Mouse (Mus musculus) midbrain, embryonic 12.5 days (tissue): Measurements from ENCODE around the gene Egf. TPM values are rescaled to one million over a fixed set of nuclear protein-coding genes. Genes with fewer than 3 reads are reported as not detected.

Experiments
- ATAC-seq: fragments of 200-750 bp; cut with Nextera tagmentation; 2 replicates; pipeline ENCODE4 v1.8.0; 2017; ENCODE audit warnings: low read depth, moderate TSS enrichment, moderate library complexity; ENCODE audit not compliant: low FRiP score
- H3K27ac ChIP-seq: fragments of 300-500 bp; sonication (generic); replicated peaks from 2 replicates; pipeline ENCODE4 v1.5.1; 2016; ENCODE audit warnings: mild to moderate bottlenecking
- H3K27me3 ChIP-seq: fragments of 300-500 bp; sonication (generic); 2 replicates; pipeline ENCODE4 v1.6.1; 2016; ENCODE audit warnings: mild to moderate bottlenecking
- H3K36me3 ChIP-seq: fragments of 300-500 bp; sonication (generic); 2 replicates; pipeline ENCODE4 v1.6.1; 2016
- H3K4me1 ChIP-seq: fragments of 300-500 bp; sonication (generic); 2 replicates; pipeline ENCODE4 v1.6.1; 2016
- H3K4me2 ChIP-seq: fragments of 300-500 bp; sonication (generic); replicated peaks from 2 replicates; pipeline ENCODE4 v1.6.1; 2016; ENCODE audit warnings: mild to moderate bottlenecking, moderate library complexity
- H3K4me3 ChIP-seq: fragments of 300-500 bp; sonication (generic); 2 replicates; pipeline ENCODE4 v1.5.1; 2016; ENCODE audit warnings: mild to moderate bottlenecking
- H3K9ac ChIP-seq: fragments of 300-500 bp; sonication (generic); replicated peaks from 2 replicates; pipeline ENCODE4 v1.6.1; 2016; ENCODE audit warnings: mild to moderate bottlenecking, moderate library complexity
- H3K9me3 ChIP-seq: fragments of 300-500 bp; sonication (generic); 2 replicates; pipeline ENCODE4 v1.6.1; 2016; ENCODE audit warnings: mild to moderate bottlenecking
- WGBS: fragments of 180-500 bp; shearing (Covaris S2); methylation state at CpG from one replicate; pipeline ENCODE4 v1.1.7; 2016; 5-methylcytosine and 5-hydroxymethylcytosine counted together
- polyA plus RNA-seq: library from polyadenylated mRNA; unstranded; fragments of >200 nt; fragmentation: Nextera tagmentation; extraction: Ambion mirVana; gene quantifications from 2 replicates; pipeline ENCODE4 v1.2.1, GENCODE M21; 2016

Gene Egf
- polyA plus RNA-seq, 1 experiment from 2014 or later, result 2.1 TPM

DNA sequence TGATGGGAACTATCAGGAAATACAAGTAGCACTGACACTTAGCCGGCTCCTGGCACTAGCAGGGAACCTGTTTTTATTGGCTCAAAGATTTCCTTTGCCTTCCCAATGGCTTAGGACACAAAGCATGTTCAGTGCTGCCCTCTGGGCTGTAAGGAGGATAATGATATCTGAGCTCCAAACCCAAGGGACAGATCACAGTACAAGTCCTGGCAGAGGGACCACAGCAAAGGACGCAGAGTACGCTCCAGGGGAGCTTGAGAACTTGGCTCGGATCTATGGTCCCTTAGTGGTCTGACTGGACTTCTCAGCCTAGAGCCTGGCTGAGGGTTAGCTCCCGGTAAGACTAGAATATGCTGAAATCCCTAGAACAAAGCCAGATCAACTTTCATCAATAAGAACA lies 74.9 kb downstream of the Egf start:
- Histone ChIP-seq H3K4me1 (no peaks in the 10 kb centered on the region), H3K27me3 (no peaks in the 10 kb centered on the region), H3K36me3 (no peaks in the 10 kb centered on the region), H3K9me3 (no peaks in the 10 kb centered on the region), H3K9ac (no peak overlapping the region), H3K4me3 (no peak overlapping the region), H3K4me2 (no peak overlapping the region), H3K27ac (no peak overlapping the region)
- WGBS, result 68% methylated on average over 5 of the region's 5 CpGs
- ATAC-seq, result no peak

DNA sequence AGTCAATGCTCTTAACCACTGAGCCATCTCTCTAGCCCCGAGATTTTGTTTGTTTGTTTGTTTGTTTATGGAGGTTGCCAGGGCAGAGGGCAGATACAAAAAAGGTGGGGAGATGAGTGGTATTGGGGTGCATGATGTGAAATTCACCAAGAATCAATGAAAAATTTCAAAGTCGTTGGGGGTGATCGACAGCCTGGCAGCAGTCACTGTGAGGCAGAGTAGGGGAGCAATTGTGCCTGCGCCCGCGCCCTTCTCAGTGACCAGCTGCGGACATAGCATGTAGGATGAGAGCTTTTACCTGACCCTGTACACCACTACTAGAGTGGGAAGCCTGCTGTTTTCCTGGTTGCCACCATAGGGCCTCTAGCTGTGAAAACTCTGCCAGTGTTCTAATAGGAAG lies 79.2 kb downstream of the Egf start:
- H3K4me2 ChIP-seq, result no peak overlapping the region
- no peaks in the 10 kb centered on the region for H3K4me1 ChIP-seq
- H3K4me3 ChIP-seq, result no peak overlapping the region
- no peak for ATAC-seq
- H3K27ac ChIP-seq, result no peak overlapping the region
- no peaks in the 10 kb centered on the region for H3K27me3 ChIP-seq
- H3K9ac ChIP-seq, result no peak overlapping the region
- no peaks in the 10 kb centered on the region for H3K9me3 ChIP-seq
- 91% methylated on average over 7 of the region's 7 CpGs for WGBS
- no peaks in the 10 kb centered on the region for H3K36me3 ChIP-seq

DNA sequence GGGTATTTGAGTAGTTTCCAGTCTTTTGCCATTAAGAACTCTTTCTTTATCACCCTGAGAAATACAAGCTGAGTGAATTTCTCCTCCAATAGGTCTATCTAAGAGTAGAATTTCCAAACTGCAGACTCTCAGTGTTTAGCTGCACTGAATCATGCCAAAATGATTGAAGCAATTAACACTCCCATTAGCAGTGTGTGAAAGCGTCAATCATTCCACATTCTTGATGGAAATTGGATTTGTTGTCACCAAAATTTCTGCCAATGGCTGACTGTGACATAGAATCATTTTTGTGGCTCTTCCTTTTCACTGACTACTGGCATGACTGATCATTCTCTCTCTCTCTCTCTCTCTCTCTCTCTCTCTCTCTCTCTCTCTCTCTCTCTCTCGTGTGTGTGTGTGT lies 91.2 kb downstream of the Egf start:
- Histone ChIP-seq H3K9ac (no peak overlapping the region), H3K9me3 (no peaks in the 10 kb centered on the region), H3K36me3 (no peaks in the 10 kb centered on the region), H3K4me2 (no peak overlapping the region), H3K4me3 (no peak overlapping the region), H3K27ac (no peak overlapping the region), H3K27me3 (no peaks in the 10 kb centered on the region), H3K4me1 (no peaks in the 10 kb centered on the region)
- no peak for ATAC-seq
- WGBS, result 64% methylated on average over 2 of the region's 2 CpGs

DNA sequence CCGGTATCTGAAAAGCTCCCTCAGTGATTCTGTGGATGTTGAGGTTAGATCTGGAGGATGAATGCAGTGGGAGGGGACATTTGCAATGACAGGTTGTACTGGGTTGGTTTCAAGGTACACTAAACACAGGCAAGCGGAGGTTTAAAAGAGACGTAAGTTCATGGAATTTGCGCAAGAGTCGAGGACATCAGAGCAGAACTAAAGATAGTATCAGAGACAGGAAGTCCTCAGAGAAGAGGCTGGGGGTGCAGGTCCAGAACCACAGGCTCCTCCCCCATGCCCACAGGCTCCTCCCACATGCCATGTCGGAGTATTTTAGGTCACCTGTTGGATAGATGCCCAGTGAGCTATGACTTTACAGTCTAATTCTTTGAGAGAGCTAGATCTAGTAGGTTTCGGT lies 96.3 kb downstream of the Egf start:
- no peak overlapping the region for H3K4me3 ChIP-seq
- H3K27ac ChIP-seq, result no peak overlapping the region
- H3K36me3 ChIP-seq, result no peaks in the 10 kb centered on the region
- ATAC-seq, result no peak
- H3K9me3 ChIP-seq, result no peaks in the 10 kb centered on the region
- no peaks in the 10 kb centered on the region for H3K27me3 ChIP-seq
- H3K4me2 ChIP-seq, result no peak overlapping the region
- H3K4me1 ChIP-seq, result no peaks in the 10 kb centered on the region
- 91% methylated on average over 7 of the region's 7 CpGs for WGBS
- no peak overlapping the region for H3K9ac ChIP-seq

DNA sequence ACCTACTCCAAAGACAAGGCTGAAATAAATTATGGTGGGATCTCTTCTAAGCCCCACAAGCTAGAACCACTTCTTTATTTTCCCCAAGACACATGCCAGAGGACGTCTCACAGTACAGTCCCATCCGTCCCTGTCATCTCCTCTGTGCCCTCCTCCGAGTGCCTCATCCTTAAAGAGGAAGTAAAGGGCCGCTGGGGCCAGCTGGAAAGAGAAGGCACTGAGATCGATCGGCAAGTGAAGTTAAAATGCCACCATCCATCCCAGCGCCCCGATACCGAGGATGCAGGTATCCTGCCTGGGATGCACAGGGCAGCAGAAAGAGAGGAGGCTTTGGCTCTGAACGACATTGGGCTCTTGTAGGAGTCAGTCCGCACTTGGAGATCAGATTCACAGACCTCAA lies 97.3 kb downstream of the Egf start:
- no peaks in the 10 kb centered on the region for H3K4me1 ChIP-seq
- 95% methylated on average over 11 of the region's 11 CpGs for WGBS
- ATAC-seq, result no peak
- H3K9me3 ChIP-seq, result no peaks in the 10 kb centered on the region
- no peaks in the 10 kb centered on the region for H3K36me3 ChIP-seq
- no peak overlapping the region for H3K4me2 ChIP-seq
- no peaks in the 10 kb centered on the region for H3K27me3 ChIP-seq
- H3K9ac ChIP-seq, result no peak overlapping the region
- no peak overlapping the region for H3K27ac ChIP-seq
- H3K4me3 ChIP-seq, result no peak overlapping the region

DNA sequence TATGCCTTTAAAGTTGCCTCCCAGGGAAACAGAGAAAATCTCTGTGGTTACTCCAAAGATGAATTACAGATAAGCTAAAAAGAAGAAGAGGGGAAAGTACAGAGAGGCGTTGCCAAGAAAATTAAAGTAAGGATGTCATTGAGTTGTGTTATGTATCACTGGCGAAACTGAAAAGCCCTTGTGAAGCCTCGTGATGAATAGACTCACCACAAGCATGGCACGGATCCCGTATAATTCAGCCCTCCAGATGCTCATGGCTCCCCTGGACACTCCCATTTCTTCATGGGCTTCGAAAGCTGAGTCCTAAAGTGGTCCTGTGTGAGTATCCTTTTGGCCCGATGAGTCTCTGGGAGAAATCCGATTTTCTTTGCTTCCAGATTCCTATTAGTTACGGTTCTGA lies 97.9 kb downstream of the Egf start:
- no peak overlapping the region for H3K9ac ChIP-seq
- H3K27ac ChIP-seq, result no peak overlapping the region
- ATAC-seq, result no peak
- H3K4me2 ChIP-seq, result no peak overlapping the region
- H3K27me3 ChIP-seq, result no peaks in the 10 kb centered on the region
- no peak overlapping the region for H3K4me3 ChIP-seq
- WGBS, result 90% methylated on average over 9 of the region's 9 CpGs
- no peaks in the 10 kb centered on the region for H3K36me3 ChIP-seq
- no peaks in the 10 kb centered on the region for H3K4me1 ChIP-seq
- no peaks in the 10 kb centered on the region for H3K9me3 ChIP-seq

DNA sequence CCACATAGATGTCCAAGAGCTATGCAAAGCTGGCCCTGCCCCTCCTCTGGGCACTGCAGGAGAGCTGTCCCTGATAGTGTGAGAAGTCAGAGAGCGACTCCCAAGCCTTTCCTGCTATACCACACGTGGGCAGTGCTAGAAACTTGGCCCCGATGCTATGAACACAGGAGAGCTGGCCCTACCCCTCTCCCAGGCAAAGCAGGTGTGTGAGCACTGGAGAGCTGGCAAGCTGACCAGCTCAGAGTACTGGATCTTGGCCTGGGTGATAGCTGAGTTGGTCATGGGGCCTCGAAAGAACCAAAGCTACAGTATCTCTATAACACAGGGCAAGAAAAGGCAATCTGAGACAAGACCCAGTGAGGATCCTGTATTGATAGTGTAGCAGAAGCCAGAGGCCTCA lies 98.6 kb downstream of the Egf start:
- H3K36me3 ChIP-seq, result no peaks in the 10 kb centered on the region
- no peak overlapping the region for H3K4me3 ChIP-seq
- H3K27ac ChIP-seq, result no peak overlapping the region
- H3K9me3 ChIP-seq, result no peaks in the 10 kb centered on the region
- H3K9ac ChIP-seq, result no peak overlapping the region
- 85% methylated on average over 4 of the region's 4 CpGs for WGBS
- no peaks in the 10 kb centered on the region for H3K27me3 ChIP-seq
- no peak for ATAC-seq
- no peak overlapping the region for H3K4me2 ChIP-seq
- H3K4me1 ChIP-seq, result no peaks in the 10 kb centered on the region

DNA sequence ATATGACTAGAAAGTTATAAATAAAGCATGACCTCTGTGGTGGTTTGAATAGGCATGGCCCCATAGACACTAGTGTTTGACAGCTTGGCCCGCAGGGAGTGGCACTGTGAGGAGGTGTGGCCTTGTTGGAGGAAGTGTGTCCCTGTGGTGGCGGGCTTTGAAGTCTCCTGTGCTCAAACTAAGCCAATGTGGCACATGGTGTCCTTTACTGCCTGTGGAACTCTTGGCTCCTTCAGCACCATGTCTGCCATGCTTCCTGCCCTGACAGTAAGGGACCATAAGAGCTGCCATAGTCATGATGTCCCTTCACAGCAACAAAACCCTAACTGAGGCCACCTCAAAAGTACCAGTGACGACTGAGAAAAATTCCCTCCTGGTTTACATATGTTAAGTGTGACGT lies 102.6 kb downstream of the Egf start:
- WGBS, result 84% methylated on average over 4 of the region's 4 CpGs
- Histone ChIP-seq H3K4me2 (no peak overlapping the region), H3K27ac (no peak overlapping the region), H3K4me3 (no peak overlapping the region), H3K36me3 (no peaks in the 10 kb centered on the region), H3K9ac (no peak overlapping the region), H3K4me1 (no peaks in the 10 kb centered on the region), H3K27me3 (no peaks in the 10 kb centered on the region), H3K9me3 (no peaks in the 10 kb centered on the region)
- ATAC-seq, result no peak

DNA sequence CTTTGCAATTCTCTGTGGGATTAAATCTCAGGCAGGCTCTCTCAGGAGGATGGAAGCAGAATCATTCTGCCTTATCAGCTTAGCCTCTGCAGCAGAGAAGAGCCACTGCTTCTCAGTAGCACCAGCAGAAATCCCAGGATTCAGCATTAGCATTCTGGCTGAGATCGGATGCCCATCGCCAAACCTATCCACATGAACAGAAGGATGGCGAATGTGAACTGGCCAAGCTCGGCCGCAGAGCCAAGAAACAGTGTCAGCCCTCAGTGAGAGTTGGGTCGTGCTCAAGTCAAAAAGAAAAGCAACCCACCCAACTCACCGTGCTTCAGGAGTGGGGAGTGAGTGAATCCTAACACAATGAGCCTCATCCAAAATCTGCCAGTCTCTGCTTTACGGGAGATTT lies 103.4 kb downstream of the Egf start:
- Histone ChIP-seq H3K9ac (no peak overlapping the region), H3K4me2 (no peak overlapping the region), H3K27ac (no peak overlapping the region), H3K27me3 (no peaks in the 10 kb centered on the region), H3K9me3 (no peaks in the 10 kb centered on the region), H3K36me3 (no peaks in the 10 kb centered on the region), H3K4me3 (no peak overlapping the region), H3K4me1 (no peaks in the 10 kb centered on the region)
- no peak for ATAC-seq
- 87% methylated on average over 8 of the region's 8 CpGs for WGBS

DNA sequence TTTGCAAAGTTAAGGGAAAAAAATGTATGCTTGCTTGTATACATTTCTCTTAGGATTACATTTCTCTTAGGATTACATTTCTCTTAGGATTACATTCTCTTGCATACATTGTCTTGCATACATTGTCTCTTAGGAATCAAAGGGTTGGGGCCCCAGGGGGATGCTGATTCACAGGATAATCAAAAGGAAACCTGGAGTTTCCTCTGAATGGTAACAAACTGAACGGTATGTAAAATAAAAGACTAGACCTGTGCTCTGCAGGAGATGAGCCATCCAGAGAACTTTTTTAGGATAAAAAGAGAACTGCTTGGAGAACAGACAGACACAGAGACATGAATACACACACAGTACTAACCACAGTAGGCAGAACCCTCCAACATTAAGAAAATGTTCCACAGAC lies 104.2 kb downstream of the Egf start:
- no peak for ATAC-seq
- 13% methylated on average over 1 of the region's 1 CpGs for WGBS

DNA sequence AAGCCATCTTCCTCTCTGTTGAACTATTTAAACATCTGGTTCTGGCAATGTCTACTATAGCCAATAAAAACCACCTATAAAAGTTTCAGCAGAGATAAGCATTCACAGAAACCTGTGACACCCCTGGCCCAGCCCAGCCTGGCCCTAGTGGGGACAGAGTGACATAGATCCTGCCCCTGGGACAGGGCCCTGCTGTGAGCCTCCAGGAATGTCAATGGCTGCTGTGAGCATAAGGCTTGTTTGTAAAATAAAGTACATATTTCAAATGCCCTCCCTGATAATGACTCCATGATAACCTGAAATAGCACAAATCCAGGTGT lies 104.9 kb downstream of the Egf start:
- Histone ChIP-seq H3K9me3 (no peaks in the 10 kb centered on the region), H3K9ac (no peak overlapping the region), H3K4me3 (no peak overlapping the region), H3K4me1 (0 out of 2 replicates have a peak, but pooled peaks cover 3% of the 10 kb centered on the region), H3K4me2 (no peak overlapping the region), H3K36me3 (no peaks in the 10 kb centered on the region), H3K27me3 (no peaks in the 10 kb centered on the region), H3K27ac (no peak overlapping the region)
- no peak for ATAC-seq

More for the DNA sequence above, 104.2 kb downstream of the Egf start:
- no peak overlapping the region for H3K9ac ChIP-seq
- no peaks in the 10 kb centered on the region for H3K9me3 ChIP-seq
- H3K36me3 ChIP-seq, result no peaks in the 10 kb centered on the region
- H3K27ac ChIP-seq, result no peak overlapping the region
- H3K4me2 ChIP-seq, result no peak overlapping the region
- no peak overlapping the region for H3K4me3 ChIP-seq
- no peaks in the 10 kb centered on the region for H3K27me3 ChIP-seq
- no peaks in the 10 kb centered on the region for H3K4me1 ChIP-seq

DNA sequence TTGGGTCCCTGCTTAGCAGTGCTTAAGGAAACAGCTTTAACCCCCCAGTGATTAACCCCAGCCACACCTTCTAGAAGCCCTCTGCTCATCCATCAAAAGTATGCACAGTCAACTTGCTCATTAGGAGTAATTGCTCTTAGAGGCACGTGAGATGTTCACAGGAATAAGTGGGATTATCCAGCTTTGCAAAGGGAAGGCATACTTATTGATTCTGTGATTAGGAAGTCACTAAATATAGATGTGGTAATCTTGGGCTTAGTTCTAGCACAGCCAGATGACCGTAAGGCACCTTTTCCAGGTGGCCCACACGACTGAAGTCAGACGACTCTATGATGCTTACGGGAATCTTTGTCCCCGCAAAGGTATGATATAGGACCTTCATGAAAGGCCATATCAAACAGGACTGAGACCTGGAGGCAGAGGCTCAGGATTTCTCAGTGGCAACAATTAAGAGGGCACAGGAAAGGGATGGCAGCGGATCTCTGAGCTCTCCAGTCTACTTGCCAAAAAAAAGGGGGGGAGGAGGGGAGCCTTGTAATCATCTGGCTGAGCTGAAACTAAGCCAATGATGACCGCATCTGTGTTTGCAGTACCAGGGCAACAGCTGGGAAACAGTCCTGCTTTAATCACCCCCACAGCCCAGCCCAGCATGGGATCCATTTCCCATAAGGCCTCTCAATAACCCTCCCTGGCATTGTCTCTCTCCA lies 105.4 kb downstream of the Egf start:
- Histone ChIP-seq H3K27ac (no peak overlapping the region), H3K9ac (no peak overlapping the region), H3K4me3 (no peak overlapping the region), H3K9me3 (no peaks in the 10 kb centered on the region), H3K27me3 (no peaks in the 10 kb centered on the region), H3K4me1 (0 out of 2 replicates have a peak, but pooled peaks cover 3% of the 10 kb centered on the region), H3K36me3 (no peaks in the 10 kb centered on the region), H3K4me2 (no peak overlapping the region)
- WGBS, result 63% methylated on average over 8 of the region's 8 CpGs
- ATAC-seq, result no peak

DNA sequence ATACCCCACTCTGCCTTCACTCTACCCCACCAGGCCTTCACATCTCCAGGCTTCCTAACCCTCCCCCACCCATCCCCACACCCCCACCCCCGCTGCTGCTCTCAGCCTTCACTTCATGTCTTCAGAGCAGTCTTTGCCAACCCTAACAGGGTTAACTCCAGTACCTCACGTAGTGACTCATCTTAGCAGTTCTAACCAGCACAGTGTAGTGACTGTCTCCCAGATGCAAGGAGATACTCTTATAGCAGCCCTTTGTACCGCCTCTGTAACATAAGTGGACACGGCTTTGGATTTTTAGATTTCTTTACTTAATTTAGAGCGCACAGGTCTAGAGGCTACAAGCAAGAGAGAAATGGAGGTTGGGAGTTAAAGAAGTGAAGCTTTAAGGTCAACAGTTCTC lies 106.5 kb downstream of the Egf start:
- H3K27ac ChIP-seq, result no peak overlapping the region
- H3K9ac ChIP-seq, result no peak overlapping the region
- H3K9me3 ChIP-seq, result no peaks in the 10 kb centered on the region
- no peaks in the 10 kb centered on the region for H3K36me3 ChIP-seq
- no peaks in the 10 kb centered on the region for H3K27me3 ChIP-seq
- H3K4me2 ChIP-seq, result no peak overlapping the region
- WGBS, result 76% methylated on average over 5 of the region's 5 CpGs
- ATAC-seq, result no peak
- H3K4me1 ChIP-seq, result 0 out of 2 replicates have a peak, but pooled peaks cover 3% of the 10 kb centered on the region
- H3K4me3 ChIP-seq, result no peak overlapping the region
